Mouse (Mus musculus): Measurements from ENCODE around the gene Vmn2r61.

The Vmn2r61 gene

GRCm38 (mm10) chr7:42259753-42260152 lies at the start of gene Vmn2r61:
TSS of gene Vmn2r61 (plus strand) at chr7:42260053.
- DNase-seq (ENCODE audit: inconsistent ontology term): no peak
